Mouse (Mus musculus) forebrain, embryonic 16.5 days (tissue): Measurements from ENCODE around the gene Kat2a. TPM values are rescaled to one million over a fixed set of nuclear protein-coding genes. Genes with fewer than 3 reads are reported as not detected.
A peak's percentile ranks its signal among the peaks of the same experiment; 100 is the strongest.

Source experiments
- ATAC-seq: fragments of 200-750 bp; cut with Nextera tagmentation; 2 replicates; pipeline ENCODE4 v1.8.0; 2017; ENCODE audit warnings: mild to moderate bottlenecking, moderate library complexity
- H3K27ac ChIP-seq: fragments of 300-500 bp; sonication (generic); 2 replicates; pipeline ENCODE4 v1.5.1; 2014; ENCODE audit warnings: low read length, control low read depth
- H3K27me3 ChIP-seq: fragments of 300-500 bp; sonication (generic); replicated peaks from 2 replicates; pipeline ENCODE4 v1.6.1; 2014; ENCODE audit warnings: low read length; ENCODE audit not compliant: control insufficient read depth, insufficient read depth
- H3K36me3 ChIP-seq: fragments of 300-500 bp; sonication (generic); 2 replicates; pipeline ENCODE4 v1.6.1; 2014; ENCODE audit not compliant: control insufficient read depth, insufficient read depth
- H3K4me1 ChIP-seq: fragments of 300-500 bp; sonication (generic); replicated peaks from 2 replicates; pipeline ENCODE4 v1.6.1; 2014; ENCODE audit warnings: low read length; ENCODE audit not compliant: control insufficient read depth, insufficient read depth
- H3K4me2 ChIP-seq: fragments of 300-500 bp; sonication (generic); 2 replicates; pipeline ENCODE4 v1.6.1; 2014; ENCODE audit warnings: mild to moderate bottlenecking, low read length, control low read depth
- H3K4me3 ChIP-seq: fragments of 300-500 bp; sonication (generic); replicated peaks from 2 replicates; pipeline ENCODE4 v1.5.1; 2014; ENCODE audit warnings: mild to moderate bottlenecking, low read length, control low read depth
- H3K9ac ChIP-seq: fragments of 300-500 bp; sonication (generic); replicated peaks from 2 replicates; pipeline ENCODE4 v1.6.1; 2014; ENCODE audit warnings: low read depth, low read length, control low read depth
- H3K9me3 ChIP-seq: fragments of 300-500 bp; sonication (generic); 2 replicates; pipeline ENCODE4 v1.6.1; 2016; ENCODE audit warnings: low read length; ENCODE audit not compliant: control insufficient read depth
- whole genome bisulfite sequencing: fragments of 180-500 bp; shearing (Covaris S2); extraction: QIAGEN DNeasy Blood & Tissue Kit; methylation state at CpG from one replicate; pipeline ENCODE4 v1.1.7; 2014; 5-methylcytosine and 5-hydroxymethylcytosine counted together
- polyA plus RNA-seq: library from polyadenylated mRNA; unstranded; fragments of >200 nt; fragmentation: Nextera tagmentation; extraction: Ambion mirVana; gene quantifications from 2 replicates; pipeline ENCODE4 v1.2.1, GENCODE M21; 2015

Gene Kat2a
- polyA plus RNA-seq, 1 experiment from 2014 or later: 57.8 TPM

DNA sequence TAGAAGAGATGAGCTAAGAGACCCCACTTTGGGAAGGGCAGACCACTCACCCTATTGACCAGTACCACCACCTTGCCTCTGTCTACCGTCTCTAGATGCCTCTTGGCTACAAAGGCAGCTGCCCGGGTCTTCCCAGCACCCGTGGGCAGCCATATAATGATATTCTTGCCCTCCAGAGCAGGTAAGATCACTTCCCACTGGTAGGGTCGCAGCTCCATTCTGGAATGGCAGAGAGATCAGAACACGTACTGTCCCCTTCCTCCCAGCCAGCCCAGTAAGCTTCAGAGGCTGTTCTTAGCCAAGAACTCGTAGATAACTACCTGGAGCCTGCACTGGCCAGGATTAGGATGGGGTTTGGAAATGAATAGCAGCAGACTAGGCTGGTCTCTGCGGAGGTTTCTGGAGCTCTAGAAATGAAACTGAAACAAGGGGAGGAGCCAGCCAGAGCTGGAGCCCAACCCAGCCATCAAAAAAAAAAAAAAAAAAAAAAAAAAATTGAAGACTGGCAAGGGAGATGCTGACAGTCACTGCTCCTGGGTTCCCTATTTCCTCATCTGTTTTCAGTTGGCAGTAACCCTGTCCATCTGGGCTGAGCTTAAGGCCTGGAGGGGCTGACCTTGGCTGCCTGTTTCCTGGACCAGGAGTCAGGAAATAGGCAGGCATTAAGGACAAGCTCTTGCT, 8.3 kb downstream of the Kat2a start, which contains the start of gene Dhx58:
Gene Dhx58, minus strand, starts transcription at position 421 of the 681 bp plus-strand sequence.
- H3K4me3 ChIP-seq: no peak within 1 kb of the TSS
- H3K36me3 ChIP-seq: peaks cover 12% of the 10 kb centered on the region
- 0 out of 2 replicates have a peak, but pooled peaks cover 3% of the 10 kb centered on the region for H3K4me1 ChIP-seq
- H3K27me3 ChIP-seq: no peaks in the 10 kb centered on the region
- H3K9me3 ChIP-seq: no peaks in the 10 kb centered on the region
- no peak within 1 kb of the TSS for H3K4me2 ChIP-seq
- 69% methylated on average over 7 of the region's 7 CpGs for WGBS
- no peak for ATAC-seq
- no peak within 1 kb of the TSS for H3K27ac ChIP-seq
- no peak within 1 kb of the TSS for H3K9ac ChIP-seq

DNA sequence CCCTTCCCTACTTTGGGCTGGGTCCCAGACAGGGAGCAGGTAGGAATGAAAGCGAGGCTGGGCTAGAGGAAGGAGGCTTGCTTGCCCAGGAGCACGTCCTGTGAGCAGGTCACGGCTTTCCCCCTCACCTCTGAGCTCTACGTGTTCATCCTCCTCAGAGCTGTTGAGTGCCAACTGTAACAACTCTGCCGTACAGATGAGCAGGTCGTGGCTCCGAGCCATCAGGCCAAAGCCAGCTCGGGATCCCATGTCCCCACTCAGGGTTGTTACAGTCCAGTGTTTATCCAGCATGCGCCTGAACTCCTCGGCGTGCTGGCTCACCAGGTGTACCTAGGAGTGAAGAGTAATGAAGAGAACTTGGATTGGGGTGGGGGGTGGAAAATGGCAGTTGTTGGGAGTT, 8.9 kb downstream of the Kat2a start:
- Histone ChIP-seq H3K27me3 (no peaks in the 10 kb centered on the region), H3K9me3 (no peaks in the 10 kb centered on the region)
- ATAC-seq: no peak

DNA sequence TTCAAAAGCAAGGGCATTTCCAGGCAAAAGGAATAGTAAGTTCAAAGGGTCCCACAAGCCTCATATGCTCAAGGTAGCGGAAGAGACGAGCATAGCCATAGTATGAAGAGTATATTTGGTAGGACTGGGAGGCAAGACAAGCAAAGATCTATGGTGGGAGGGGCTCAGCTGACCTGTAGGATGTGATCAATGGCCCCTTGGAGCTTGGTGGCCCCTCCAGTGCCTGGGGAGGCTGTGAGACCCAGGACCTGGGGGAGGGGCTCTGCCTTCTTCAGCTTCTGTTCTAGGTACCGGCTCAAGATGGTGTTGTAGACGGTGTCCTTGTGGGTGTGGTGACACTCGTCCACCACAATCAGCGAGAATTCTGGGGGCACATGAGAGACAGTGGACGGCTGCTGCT, 9.4 kb downstream of the Kat2a start:
- Histone ChIP-seq H3K4me3 (no peak overlapping the region), H3K9ac (no peak overlapping the region), H3K4me1 (0 out of 2 replicates have a peak, but pooled peaks cover 3% of the 10 kb centered on the region), H3K4me2 (peak overlapping the region; percentile 20; the same call in 1 of the 2 replicates), H3K27me3 (no peaks in the 10 kb centered on the region), H3K36me3 (peaks cover 9% of the 10 kb centered on the region), H3K9me3 (no peaks in the 10 kb centered on the region), H3K27ac (no peak overlapping the region)
- no peak for ATAC-seq
- 48% methylated on average over 7 of the region's 7 CpGs for WGBS

More for the DNA sequence above, 8.9 kb downstream of the Kat2a start:
- Histone ChIP-seq H3K36me3 (peaks cover 9% of the 10 kb centered on the region), H3K9ac (no peak overlapping the region), H3K27ac (no peak overlapping the region), H3K4me2 (no peak overlapping the region), H3K4me1 (0 out of 2 replicates have a peak, but pooled peaks cover 3% of the 10 kb centered on the region), H3K4me3 (no peak overlapping the region)
- 71% methylated on average over 11 of the region's 11 CpGs for WGBS

DNA sequence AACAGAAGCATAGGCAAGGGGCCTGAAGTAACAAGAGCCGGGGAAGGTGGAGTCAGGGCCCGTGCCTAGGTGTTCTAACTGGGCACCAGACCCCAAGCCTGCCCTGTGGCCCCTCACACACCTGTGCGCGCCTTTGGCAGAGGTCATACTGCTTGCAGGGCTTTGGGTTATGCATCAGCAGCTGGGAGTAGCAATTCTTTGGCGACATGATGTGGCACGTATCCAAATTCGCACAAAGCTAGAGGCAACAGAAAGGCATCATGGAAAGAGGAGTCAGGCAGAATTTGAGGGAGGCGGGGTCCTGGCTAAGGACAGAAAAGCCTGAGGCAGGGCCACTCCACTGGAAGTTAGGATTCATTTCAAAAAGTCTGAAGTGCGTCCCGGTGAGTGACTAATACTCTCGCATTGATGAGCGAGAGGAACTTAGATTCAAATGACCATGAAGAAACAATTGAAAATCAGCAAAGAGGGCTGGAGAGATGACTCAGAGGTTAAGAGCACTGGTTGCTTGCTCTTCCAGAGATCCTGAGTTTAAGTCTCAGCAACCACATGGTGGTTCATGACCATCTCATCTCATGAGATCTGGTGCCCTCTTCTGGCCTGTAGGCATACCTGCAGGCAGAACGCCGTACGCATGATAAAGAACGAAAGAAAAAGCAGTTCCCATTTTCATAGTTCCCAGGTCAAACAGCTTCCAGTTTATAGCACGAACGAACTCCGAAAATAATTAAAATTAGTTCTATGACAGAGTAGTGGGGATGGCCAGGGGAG, 10.0 kb downstream of the Kat2a start:
- H3K9me3 ChIP-seq: no peaks in the 10 kb centered on the region
- H3K9ac ChIP-seq: no peak overlapping the region
- 38% methylated on average over 19 of the region's 19 CpGs for WGBS
- H3K36me3 ChIP-seq: peaks cover 9% of the 10 kb centered on the region
- H3K4me1 ChIP-seq: 0 out of 2 replicates have a peak, but pooled peaks cover 3% of the 10 kb centered on the region
- no peak overlapping the region for H3K27ac ChIP-seq
- H3K4me3 ChIP-seq: no peak overlapping the region
- no peak for ATAC-seq
- no peaks in the 10 kb centered on the region for H3K27me3 ChIP-seq
- peak overlapping the region; percentile 20; the same call in 1 of the 2 replicates for H3K4me2 ChIP-seq

DNA sequence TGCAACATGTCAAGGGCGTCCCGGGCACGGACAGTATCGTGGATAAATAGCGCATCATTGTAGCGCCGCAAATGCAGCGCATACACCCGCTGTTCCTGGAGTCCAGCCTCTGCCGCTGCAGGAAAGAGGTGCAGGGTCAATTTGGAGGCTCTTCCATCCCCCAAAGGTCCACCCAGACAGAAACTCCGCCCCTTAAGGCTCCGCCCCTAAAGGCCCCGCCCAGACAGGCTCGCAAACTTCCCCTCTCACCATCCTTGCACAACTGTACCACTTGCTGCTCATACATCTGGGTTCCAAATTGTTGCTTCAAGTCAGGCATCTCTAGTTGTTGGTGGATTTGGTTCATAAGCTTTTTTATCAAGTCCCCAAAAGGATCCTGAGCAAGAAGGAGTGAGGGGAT, 11.0 kb downstream of the Kat2a start:
- ATAC-seq: no peak
- Histone ChIP-seq H3K27ac (no peak overlapping the region), H3K27me3 (no peaks in the 10 kb centered on the region), H3K36me3 (peaks cover 3% of the 10 kb centered on the region), H3K4me2 (peak overlapping the region; percentile 26; the same call in 1 of the 2 replicates), H3K9ac (no peak overlapping the region), H3K4me1 (0 out of 2 replicates have a peak, but pooled peaks cover 3% of the 10 kb centered on the region), H3K9me3 (no peaks in the 10 kb centered on the region), H3K4me3 (no peak overlapping the region)
- WGBS: 3% methylated on average over 14 of the region's 14 CpGs

DNA sequence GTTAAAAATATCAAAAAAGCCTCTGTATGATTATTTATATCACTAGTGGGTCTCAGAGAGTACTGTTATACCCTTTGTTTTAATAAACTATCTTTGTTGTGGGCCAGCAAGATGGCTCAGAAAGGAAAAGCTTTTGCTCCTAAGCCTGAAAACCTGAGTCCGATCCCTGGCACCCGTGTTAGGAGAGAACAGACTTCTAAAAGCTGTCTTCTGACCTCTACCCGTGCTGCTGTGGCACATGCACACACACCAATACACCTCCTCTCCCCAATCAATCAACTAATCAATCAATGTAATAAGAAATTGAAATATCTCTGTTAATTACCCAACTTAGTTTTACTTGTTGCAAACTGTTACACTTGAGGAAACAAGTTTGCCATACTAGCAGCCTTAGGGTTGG, 11.6 kb downstream of the Kat2a start:
- ATAC-seq: no peak
- H3K4me2 ChIP-seq: no peak overlapping the region
- no peak overlapping the region for H3K4me3 ChIP-seq
- H3K9ac ChIP-seq: no peak overlapping the region
- 69% methylated on average over 3 of the region's 3 CpGs for WGBS
- no peaks in the 10 kb centered on the region for H3K27me3 ChIP-seq
- no peaks in the 10 kb centered on the region for H3K36me3 ChIP-seq
- no peaks in the 10 kb centered on the region for H3K9me3 ChIP-seq
- H3K4me1 ChIP-seq: 0 out of 2 replicates have a peak, but pooled peaks cover 3% of the 10 kb centered on the region
- H3K27ac ChIP-seq: no peak overlapping the region

DNA sequence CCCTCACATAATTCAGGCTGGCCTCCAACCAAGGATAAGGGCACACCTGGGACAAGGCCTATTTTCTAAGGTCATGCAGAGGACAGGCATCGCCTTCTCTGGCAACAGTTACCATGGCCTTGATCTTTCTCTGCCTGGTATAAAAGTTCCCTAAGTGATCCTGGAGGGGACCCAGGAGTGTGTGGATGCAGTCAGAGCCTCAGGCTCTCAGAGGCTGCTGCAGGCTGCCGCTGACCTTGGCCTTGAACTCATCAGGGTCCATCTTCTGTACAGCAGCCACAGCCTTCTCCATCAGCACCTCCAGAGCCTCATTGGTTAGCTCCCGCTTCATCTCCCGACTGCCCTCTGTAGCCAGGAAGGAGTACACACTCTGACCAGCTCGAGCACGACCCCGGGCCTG, 14.3 kb downstream of the Kat2a start:
- WGBS: 68% methylated on average over 7 of the region's 7 CpGs
- no peak for ATAC-seq
- Histone ChIP-seq H3K27ac (no peak overlapping the region), H3K27me3 (no peaks in the 10 kb centered on the region), H3K36me3 (no peaks in the 10 kb centered on the region), H3K4me3 (no peak overlapping the region), H3K4me1 (0 out of 2 replicates have a peak, but pooled peaks cover 3% of the 10 kb centered on the region), H3K9ac (no peak overlapping the region), H3K4me2 (no peak overlapping the region), H3K9me3 (no peaks in the 10 kb centered on the region)

DNA sequence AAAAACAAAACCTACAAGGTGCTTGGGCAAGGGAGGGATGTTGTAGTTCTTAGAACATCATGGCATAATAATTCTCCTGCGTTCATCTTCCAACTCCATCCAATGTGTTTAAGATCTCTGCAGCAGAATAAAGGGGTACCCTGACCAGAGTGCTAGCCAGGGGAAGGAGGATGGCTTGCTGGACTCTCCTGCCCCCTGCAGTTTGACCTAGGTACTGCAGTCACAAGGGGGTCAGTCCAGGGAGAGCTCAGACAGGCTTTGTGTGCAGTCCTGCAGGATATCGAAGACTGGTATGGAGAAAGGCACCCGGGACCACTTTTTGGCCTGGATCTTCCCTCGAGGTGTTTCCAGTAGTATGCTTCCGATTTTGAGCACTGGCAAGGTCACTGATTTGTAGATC, 17.3 kb downstream of the Kat2a start:
- Histone ChIP-seq H3K36me3 (no peaks in the 10 kb centered on the region), H3K4me1 (peaks cover 6% of the 10 kb centered on the region), H3K9ac (no peak overlapping the region), H3K4me2 (no peak overlapping the region), H3K9me3 (no peaks in the 10 kb centered on the region), H3K27ac (no peak overlapping the region), H3K4me3 (no peak overlapping the region), H3K27me3 (peaks cover 9% of the 10 kb centered on the region)
- WGBS: 36% methylated on average over 5 of the region's 5 CpGs
- ATAC-seq: no peak

DNA sequence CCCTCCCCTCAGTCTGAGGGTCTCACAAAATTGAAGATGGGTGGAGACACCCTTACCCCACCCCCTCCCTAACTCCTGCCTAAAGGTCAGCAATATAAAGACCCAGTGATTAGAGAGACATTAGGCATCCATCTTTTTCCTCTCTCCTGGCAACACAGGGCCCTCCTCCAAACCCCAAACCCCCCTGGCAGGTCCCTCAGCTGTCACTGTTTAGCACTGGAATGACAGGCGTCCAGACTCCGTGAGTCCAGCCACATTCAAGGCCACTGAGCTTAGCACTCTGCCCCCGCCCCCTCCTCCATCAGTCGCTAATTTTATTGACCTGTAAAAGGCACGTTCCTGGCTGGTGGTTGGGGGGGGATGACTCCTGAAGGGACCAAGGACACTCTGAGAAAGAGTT, 19.1 kb downstream of the Kat2a start:
- H3K36me3 ChIP-seq: no peaks in the 10 kb centered on the region
- no peak overlapping the region for H3K4me3 ChIP-seq
- no peak overlapping the region for H3K9ac ChIP-seq
- WGBS: 27% methylated on average over 5 of the region's 5 CpGs
- peaks cover 9% of the 10 kb centered on the region for H3K27me3 ChIP-seq
- H3K4me1 ChIP-seq: peaks cover 6% of the 10 kb centered on the region
- no peak overlapping the region for H3K4me2 ChIP-seq
- H3K9me3 ChIP-seq: no peaks in the 10 kb centered on the region
- ATAC-seq: no peak
- no peak overlapping the region for H3K27ac ChIP-seq
